Mouse (Mus musculus) brain, adult 2 months (tissue): ENCODE data around the gene Serpinb6d.

Experiments used
- DNase-seq: peaks from one replicate; pipeline ENCODE4 v3.0.0; 2011; ENCODE audit warnings: low read depth, low spot score

Gene Serpinb6d

GRCm38 (mm10) chr13:33661105-33661504 lies at the start of gene Serpinb6d:
Serpinb6d (plus strand) TSS chr13:33661405.
- no peak for DNase-seq

GRCm38 (mm10) chr13:33622921-33623320 lies 38.3 kb upstream of the Serpinb6d start:
- no peak for DNase-seq

- DNase-seq = no peak
Observed at GRCm38 (mm10) chr13:33642540-33642939, 18.7 kb upstream of the Serpinb6d start.

GRCm38 (mm10) chr13:33662550-33662949 lies 1.3 kb downstream of the Serpinb6d start:
- no peak for DNase-seq

- DNase-seq = no peak
Observed at GRCm38 (mm10) chr13:33720296-33720695, 59.1 kb downstream of the Serpinb6d start.
